Mouse (Mus musculus) neural tube, embryonic 11.5 days (tissue): ENCODE measurements around the gene Hmox2. TPM values are rescaled to one million over a fixed set of nuclear protein-coding genes. Genes with fewer than 3 reads are reported as not detected.
A peak's percentile ranks its signal among the peaks of the same experiment; 100 is the strongest.
"Not testable (repeated sequence)": the region's sequence is repeated elsewhere in the genome, so short reads cannot be mapped to it uniquely, and the experiment has no call there.

Source experiments
- ATAC-seq: fragments of 200-750 bp; cut with Nextera tagmentation; 2 replicates; pipeline ENCODE4 v1.8.0; 2017; ENCODE audit warnings: moderate number of reproducible peaks, mild to moderate bottlenecking, moderate TSS enrichment, moderate library complexity; ENCODE audit not compliant: insufficient read depth, low FRiP score, low TSS enrichment
- DNase-seq: peaks from one replicate; pipeline ENCODE4 v3.0.0-alpha.2; 2015; ENCODE audit warnings: low spot score
- H3K27ac ChIP-seq: fragments of 300-500 bp; sonication (generic); 2 replicates; pipeline ENCODE4 v1.5.1; 2014; ENCODE audit warnings: low read depth, mild to moderate bottlenecking, low read length
- H3K27me3 ChIP-seq: fragments of 300-500 bp; sonication (generic); 2 replicates; pipeline ENCODE4 v1.6.1; 2014; ENCODE audit warnings: mild to moderate bottlenecking, low read length, mixed read lengths; ENCODE audit not compliant: control insufficient read depth, insufficient read depth
- H3K36me3 ChIP-seq: fragments of 300-500 bp; sonication (generic); 2 replicates; pipeline ENCODE4 v1.6.1; 2014; ENCODE audit warnings: mild to moderate bottlenecking, low read length, moderate library complexity, mixed read lengths; ENCODE audit not compliant: control insufficient read depth, insufficient read depth
- H3K4me1 ChIP-seq: fragments of 300-500 bp; sonication (generic); 2 replicates; pipeline ENCODE4 v1.6.1; 2014; ENCODE audit warnings: low read length, mixed read lengths; ENCODE audit not compliant: control insufficient read depth, insufficient read depth
- H3K4me2 ChIP-seq: fragments of 300-500 bp; sonication (generic); 2 replicates; pipeline ENCODE4 v1.6.1; 2014; ENCODE audit warnings: low read depth, mild to moderate bottlenecking, moderate library complexity
- H3K4me3 ChIP-seq: fragments of 300-500 bp; sonication (generic); 2 replicates; pipeline ENCODE4 v1.5.1; 2014; ENCODE audit warnings: low read depth, low read length
- H3K9ac ChIP-seq: fragments of 300-500 bp; sonication (generic); 2 replicates; pipeline ENCODE4 v1.6.1; 2014; ENCODE audit warnings: mild to moderate bottlenecking, low read length
- H3K9me3 ChIP-seq: fragments of 300-500 bp; sonication (generic); 2 replicates; pipeline ENCODE4 v1.6.1; 2016; ENCODE audit warnings: low read length; ENCODE audit not compliant: control insufficient read depth
- WGBS: fragments of 180-500 bp; shearing (Covaris S2); extraction: QIAGEN DNeasy Blood & Tissue Kit; methylation state at CpG from one replicate; pipeline ENCODE4 v1.1.7; 2014; 5-methylcytosine and 5-hydroxymethylcytosine counted together
- polyA plus RNA-seq: library from polyadenylated mRNA; unstranded; fragments of >200 nt; fragmentation: Nextera tagmentation; extraction: Ambion mirVana; gene quantifications from 2 replicates; pipeline ENCODE4 v1.2.1, GENCODE M21; 2014

The Hmox2 gene
- polyA plus RNA-seq, result 91.7 and 103 TPM in 2 replicates

DNA sequence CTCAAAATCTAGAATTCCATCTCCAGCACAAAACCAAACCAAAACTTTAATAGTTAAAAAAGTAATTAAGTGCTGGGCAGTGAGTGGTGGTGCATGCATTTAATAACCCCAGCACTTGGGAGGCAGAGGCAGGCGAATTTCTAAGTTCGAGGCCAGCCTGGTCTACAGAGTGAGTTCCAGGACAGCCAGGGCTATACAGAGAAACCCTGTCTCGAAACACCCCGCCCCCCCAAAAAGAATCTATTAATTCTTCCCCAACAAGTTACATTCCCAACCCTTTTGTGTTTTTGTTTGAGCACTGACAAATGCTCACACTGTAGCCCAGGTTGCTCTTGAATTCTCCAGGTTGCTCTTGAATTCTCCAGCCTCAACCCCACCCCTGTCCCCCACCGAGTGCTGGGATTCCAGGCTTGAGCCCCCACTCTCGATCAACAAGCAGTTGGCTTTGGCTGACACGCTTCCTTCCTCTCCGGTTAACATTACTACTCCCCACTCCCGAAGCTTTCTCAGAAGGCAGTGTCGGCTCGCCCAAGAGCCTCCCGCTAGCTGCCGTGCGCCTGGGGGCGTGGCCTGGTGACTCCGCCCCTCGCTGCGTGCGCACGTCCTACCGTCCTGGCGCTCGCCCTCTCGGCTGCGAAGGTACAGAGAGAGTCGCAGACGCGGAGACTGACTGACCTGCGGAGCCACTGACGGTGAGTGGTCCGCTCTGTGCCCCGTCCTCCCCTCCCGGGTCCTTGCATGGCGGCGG, at the start of gene Hmox2:
Gene Hmox2 (plus strand): TSS at position 582 of the 748 bp plus-strand sequence.
- ATAC-seq, result peak; percentile 93
- Histone ChIP-seq H3K9ac (peak within 1 kb of the TSS; percentile 90), H3K4me2 (peak within 1 kb of the TSS; percentile 87), H3K27ac (peak within 1 kb of the TSS; percentile 60; the same call in 1 of the 2 replicates), H3K4me3 (peak within 1 kb of the TSS; percentile 85), H3K4me1 (peaks cover 6% of the 10 kb centered on the region; the same call in 1 of the 2 replicates), H3K27me3 (no peaks in the 10 kb centered on the region), H3K9me3 (no peaks in the 10 kb centered on the region), H3K36me3 (no peaks in the 10 kb centered on the region)
- DNase-seq, result peak; percentile 96
- 6% methylated on average over 35 of the region's 35 CpGs for WGBS

DNA sequence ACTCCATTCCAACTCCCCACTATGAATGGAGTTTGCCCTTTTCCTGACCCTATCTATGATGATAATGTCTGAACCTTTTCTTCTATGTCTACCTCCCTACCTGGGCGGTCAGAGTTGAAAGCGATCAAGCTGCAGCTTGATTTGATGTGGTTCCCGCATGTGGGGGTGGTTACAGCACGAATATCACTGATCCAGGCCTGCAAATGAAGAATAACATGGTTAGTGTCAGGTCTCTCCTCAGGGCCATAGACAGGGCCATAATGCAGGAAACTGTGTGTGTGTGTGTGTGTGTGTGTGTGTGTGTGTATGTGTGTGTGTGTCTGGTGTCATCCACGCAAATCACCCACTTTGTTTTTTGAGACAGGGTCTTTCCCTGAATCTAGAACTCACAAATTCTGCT, 49.3 kb upstream of the Hmox2 start:
- DNase-seq, result no peak
- H3K4me3 ChIP-seq, result no peak overlapping the region

DNA sequence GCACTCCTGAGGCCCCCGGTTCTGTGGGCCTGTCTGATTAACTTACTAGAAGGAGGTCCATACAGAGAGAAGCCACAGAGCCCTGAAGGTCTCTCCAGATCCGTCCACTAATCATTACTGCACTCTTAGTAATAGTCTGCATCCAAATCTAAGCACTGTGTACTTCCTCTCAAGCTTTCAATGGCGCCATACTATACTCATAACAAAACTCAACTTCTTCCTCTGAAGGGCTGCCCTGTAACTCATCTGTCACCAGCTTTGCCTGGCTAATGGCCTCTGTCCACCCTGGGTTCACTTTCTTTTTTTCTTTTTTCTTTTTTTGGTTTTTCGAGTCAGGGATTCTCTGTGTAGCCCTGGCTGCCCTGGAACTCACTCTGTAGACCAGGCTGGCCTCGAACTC, 48.1 kb upstream of the Hmox2 start:
- no peak overlapping the region for H3K4me2 ChIP-seq

More for the DNA sequence above, 49.3 kb upstream of the Hmox2 start:
- Histone ChIP-seq H3K4me2 (no peak overlapping the region), H3K9me3 (no peaks in the 10 kb centered on the region), H3K4me1 (0 out of 2 replicates have a peak, but pooled peaks cover 6% of the 10 kb centered on the region), H3K27ac (no peak overlapping the region), H3K27me3 (no peaks in the 10 kb centered on the region), H3K9ac (no peak overlapping the region), H3K36me3 (peaks cover 3% of the 10 kb centered on the region; the same call in 1 of the 2 replicates)
- ATAC-seq, result no peak
- 95% methylated on average over 5 of the region's 5 CpGs for WGBS

DNA sequence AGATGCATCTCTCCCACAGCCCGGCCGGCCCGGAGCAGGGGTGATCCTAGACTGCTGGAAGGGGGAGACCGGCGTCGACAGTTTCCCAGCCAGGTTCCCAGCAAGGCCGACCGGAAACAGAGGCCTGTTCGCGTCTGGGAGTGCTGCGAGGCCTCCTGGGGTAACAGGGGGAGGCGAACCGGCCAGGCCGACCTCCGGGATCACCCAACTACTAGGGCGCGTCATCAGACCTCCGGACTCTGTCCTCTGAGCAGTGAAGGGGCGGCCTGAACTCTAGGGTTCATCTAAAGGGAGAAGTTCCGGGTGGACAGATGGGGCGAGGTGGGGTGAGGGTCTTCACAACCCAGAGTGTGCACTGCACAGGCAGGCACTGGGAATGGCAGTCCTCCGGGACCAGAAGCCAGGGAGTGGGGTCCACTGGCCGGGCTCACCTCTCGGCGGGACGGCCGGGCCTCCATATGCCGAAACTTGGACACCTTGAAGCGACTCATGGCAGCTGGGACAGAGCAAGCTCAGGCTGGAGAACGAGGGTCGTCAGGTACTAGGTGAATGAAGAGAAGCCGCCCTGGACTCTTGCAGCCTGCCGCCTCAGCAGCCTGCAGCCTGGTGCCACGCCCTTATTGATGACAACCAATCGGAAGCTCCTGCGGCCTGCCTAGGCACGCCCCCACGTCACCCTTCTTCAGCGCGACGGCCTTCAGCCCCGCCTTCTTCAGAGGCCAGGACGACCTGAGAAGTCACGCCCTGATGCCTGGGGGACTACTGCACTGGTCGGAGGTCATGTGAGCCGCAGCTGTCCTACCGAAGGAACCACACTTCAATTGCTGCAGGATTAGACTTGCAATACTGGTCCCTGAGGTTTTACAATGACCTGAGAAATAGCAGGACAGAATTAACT, 46.8 kb upstream of the Hmox2 start, which contains the start of gene Coro7:
Gene Coro7 (minus strand): TSS at position 657 of the 898 bp plus-strand sequence.
- under 1% methylated on average over 47 of the region's 47 CpGs for WGBS
- Histone ChIP-seq H3K4me1 (peaks cover 6% of the 10 kb centered on the region; the same call in 1 of the 2 replicates), H3K4me3 (peak within 1 kb of the TSS; percentile 62), H3K9ac (peak within 1 kb of the TSS; percentile 36), H3K9me3 (no peaks in the 10 kb centered on the region), H3K4me2 (peak within 1 kb of the TSS; percentile 59), H3K27ac (no peak within 1 kb of the TSS), H3K27me3 (no peaks in the 10 kb centered on the region), H3K36me3 (peaks cover 3% of the 10 kb centered on the region; the same call in 1 of the 2 replicates)
- ATAC-seq (peak; percentile 92), DNase-seq (peak; percentile 92)

More for the DNA sequence above, 48.1 kb upstream of the Hmox2 start:
- H3K9ac ChIP-seq, result no peak overlapping the region
- no peak for ATAC-seq
- no peaks in the 10 kb centered on the region for H3K27me3 ChIP-seq
- no peak overlapping the region for H3K27ac ChIP-seq
- no peaks in the 10 kb centered on the region for H3K9me3 ChIP-seq
- DNase-seq, result no peak
- no peak overlapping the region for H3K4me3 ChIP-seq
- H3K36me3 ChIP-seq, result peaks cover 3% of the 10 kb centered on the region; the same call in 1 of the 2 replicates
- peaks cover 6% of the 10 kb centered on the region; the same call in 1 of the 2 replicates for H3K4me1 ChIP-seq
- 88% methylated on average over 5 of the region's 5 CpGs for WGBS

DNA sequence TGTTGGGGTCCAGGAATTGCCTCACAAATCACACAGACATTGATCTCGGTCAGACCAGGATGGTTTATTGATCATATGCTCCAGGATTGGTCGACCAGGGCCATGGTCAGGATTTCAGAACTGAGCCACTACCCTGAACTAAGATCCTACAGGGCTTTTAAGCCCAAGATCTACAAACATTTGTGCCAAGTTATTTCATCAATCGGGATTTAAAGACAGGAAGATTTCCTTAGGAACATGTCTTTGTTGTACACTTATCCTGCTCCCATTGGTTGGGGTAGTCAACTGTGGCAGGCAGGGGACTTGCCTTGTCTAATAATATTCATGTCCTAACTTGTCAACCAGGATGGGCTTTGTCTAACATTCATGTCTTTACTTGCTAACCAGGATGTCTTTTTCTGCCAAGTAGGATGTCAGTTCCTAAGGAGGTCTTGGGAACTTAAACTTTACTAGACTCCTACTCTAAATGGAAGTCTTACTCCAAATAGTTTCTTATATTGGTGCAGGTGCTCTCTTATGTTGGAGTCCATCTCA, 45.2 kb upstream of the Hmox2 start:
- H3K27ac ChIP-seq, H3K27me3 ChIP-seq, H3K36me3 ChIP-seq, ATAC-seq, DNase-seq, H3K9ac ChIP-seq, H3K4me1 ChIP-seq, H3K9me3 ChIP-seq, H3K4me2 ChIP-seq, H3K4me3 ChIP-seq: not testable (repeated sequence)
- WGBS, result 89% methylated on average over 3 of the region's 3 CpGs

DNA sequence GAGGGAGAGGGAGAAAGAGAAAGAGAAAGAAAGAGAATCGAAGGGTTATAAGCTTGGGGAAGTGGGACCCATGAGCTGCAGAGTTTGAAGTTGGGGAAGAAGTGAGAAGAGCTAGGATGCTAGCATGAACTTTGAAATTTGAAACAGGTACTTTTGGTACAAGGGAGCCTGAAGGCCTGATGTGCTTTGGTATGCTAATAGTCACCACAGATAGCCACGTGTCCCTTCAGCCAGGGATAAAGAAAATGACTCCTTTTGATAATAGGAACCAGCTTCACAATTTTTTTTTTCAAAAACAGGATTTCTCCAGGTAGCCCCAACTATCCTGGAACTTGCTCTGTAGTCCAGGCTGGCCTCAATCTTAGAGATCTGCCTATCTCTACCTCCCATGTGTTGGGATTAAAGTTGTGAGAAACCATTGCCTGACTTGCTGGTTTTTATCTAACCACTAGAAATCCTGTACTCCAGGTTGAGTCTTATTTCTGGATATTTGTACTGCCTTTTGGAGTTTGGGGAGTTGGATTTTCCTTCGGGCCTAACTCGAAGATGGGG, 43.5 kb upstream of the Hmox2 start:
- H3K27ac ChIP-seq, result no peak overlapping the region
- H3K4me1 ChIP-seq, result peaks cover 6% of the 10 kb centered on the region; the same call in 1 of the 2 replicates
- DNase-seq (no peak), ATAC-seq (no peak)
- H3K9ac ChIP-seq, result no peak overlapping the region
- H3K9me3 ChIP-seq, result no peaks in the 10 kb centered on the region
- H3K27me3 ChIP-seq, result no peaks in the 10 kb centered on the region
- 76% methylated on average over 4 of the region's 4 CpGs for WGBS
- H3K36me3 ChIP-seq, result peaks cover 2% of the 10 kb centered on the region; the same call in 1 of the 2 replicates
- 0 out of 2 replicates have a peak overlapping the region, but pooled peaks have one; percentile 93 for H3K4me3 ChIP-seq
- peak overlapping the region; percentile 77; the same call in 1 of the 2 replicates for H3K4me2 ChIP-seq

DNA sequence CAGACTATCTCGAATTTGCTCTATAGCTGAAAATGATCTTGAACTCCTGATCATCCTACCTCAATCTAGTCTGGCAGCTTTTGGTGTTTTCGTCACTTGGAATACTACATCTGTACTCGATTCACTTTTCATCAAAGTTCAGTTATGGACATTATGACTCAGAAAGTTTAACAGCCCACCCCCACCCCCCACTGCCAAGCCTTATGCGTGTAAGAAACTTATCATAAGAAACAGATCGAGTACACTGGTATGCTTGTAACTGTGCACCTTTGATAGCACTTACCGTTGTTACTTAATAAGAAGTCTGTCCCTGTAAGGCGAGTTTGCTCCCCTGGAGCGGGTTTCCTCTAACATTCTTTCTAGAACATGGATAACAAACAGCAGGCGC, 43.0 kb upstream of the Hmox2 start:
- Histone ChIP-seq H3K27ac (no peak overlapping the region), H3K9ac (peak overlapping the region; percentile 75), H3K9me3 (no peaks in the 10 kb centered on the region), H3K36me3 (peaks cover 2% of the 10 kb centered on the region; the same call in 1 of the 2 replicates), H3K27me3 (no peaks in the 10 kb centered on the region), H3K4me1 (peaks cover 6% of the 10 kb centered on the region; the same call in 1 of the 2 replicates), H3K4me3 (peak overlapping the region; percentile 93), H3K4me2 (peak overlapping the region; percentile 77)
- 35% methylated on average over 9 of the region's 9 CpGs for WGBS
- DNase-seq (no peak), ATAC-seq (no peak)
